Mouse (Mus musculus) spleen, adult 2 months (tissue): ENCODE data around the gene Adamts17.

Source experiments
- CTCF ChIP-seq: fragments of 200-500 bp; IDR thresholded peaks from 2 replicates; pipeline ENCODE4 v1.5.1; 2011; ENCODE audit warnings: mild to moderate bottlenecking, inconsistent platforms; ENCODE audit not compliant: insufficient read depth, insufficient read length, insufficient replicate concordance; ENCODE audit errors: extremely low read depth
- POLR2A ChIP-seq: fragments of 200-500 bp; IDR thresholded peaks from 2 replicates; pipeline ENCODE4 v1.6.1; 2011; ENCODE audit warnings: low read depth, low read length, inconsistent platforms

- no peak for TF ChIP-seq CTCF
- TF ChIP-seq POLR2A: no peak
Measured at GRCm38 (mm10) chr7:67112495-67113216, 273.1 kb downstream of the Adamts17 start.
